Mouse (Mus musculus) left cerebral cortex, adult 18-20 months (tissue): Measurements from ENCODE around the gene Bcr. TPM values are rescaled to one million over a fixed set of nuclear protein-coding genes. Genes with fewer than 3 reads are reported as not detected.

Experiments
- DNase-seq, 2 experiments: peaks; one replicate each; pipeline ENCODE4 v3.0.0; 2021 to 2022; ENCODE audit warnings: low spot score in 2 of 2, mixed read lengths in 1 of 2
- total RNA-seq, 2 experiments: library from RNA; stranded (reverse); gene quantifications; 2 replicates each; pipeline ENCODE4 v1.2.3; 2021

Gene Bcr
- total RNA-seq, 2 experiments from 2014 or later, result 102 to 109 TPM

GRCm38 (mm10) chr10:75121028-75121427 is 60.6 kb downstream of the Bcr start:
- DNase-seq, result no peak

GRCm38 (mm10) chr10:75125577-75125976 is 65.2 kb downstream of the Bcr start:
- DNase-seq, result no peak

- DNase-seq, result peak in 1 of 2 experiments; percentile 50
Observed at GRCm38 (mm10) chr10:75129283-75129710, 68.9 kb downstream of the Bcr start.

DNA sequence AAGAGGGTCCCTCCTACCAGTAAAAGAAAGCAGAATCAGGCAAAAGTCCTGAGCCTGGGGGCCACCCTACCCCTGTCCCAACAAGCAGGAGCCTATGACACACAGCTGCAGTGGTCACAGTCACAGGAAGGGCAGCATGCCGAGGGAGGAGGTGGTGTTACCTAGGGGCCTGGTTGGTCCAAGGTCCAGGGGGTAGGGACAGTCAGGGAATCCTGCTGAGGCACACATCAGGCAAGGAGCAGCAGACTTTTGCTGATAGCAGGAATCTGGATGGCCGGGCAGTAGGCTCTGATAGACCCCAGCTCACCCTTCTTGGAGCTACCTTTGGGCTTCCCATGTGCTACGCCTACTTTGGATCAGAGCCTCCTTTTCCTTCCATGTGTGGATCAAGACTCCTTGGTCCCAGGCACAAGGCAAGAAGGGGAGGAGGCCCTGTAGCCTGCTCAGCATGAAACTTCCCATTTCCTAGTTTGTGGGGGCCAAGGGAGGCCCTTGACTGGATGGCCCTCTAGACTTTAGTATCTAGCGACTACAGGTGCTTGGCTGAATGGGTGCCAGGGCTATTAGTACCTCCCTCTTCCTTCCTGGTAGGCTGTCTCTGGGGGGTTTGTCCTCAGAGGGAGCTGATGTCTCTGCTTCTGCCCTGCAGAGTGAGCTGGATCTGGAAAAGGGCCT is 70.1 kb downstream of the Bcr start:
- DNase-seq, result no peak

DNA sequence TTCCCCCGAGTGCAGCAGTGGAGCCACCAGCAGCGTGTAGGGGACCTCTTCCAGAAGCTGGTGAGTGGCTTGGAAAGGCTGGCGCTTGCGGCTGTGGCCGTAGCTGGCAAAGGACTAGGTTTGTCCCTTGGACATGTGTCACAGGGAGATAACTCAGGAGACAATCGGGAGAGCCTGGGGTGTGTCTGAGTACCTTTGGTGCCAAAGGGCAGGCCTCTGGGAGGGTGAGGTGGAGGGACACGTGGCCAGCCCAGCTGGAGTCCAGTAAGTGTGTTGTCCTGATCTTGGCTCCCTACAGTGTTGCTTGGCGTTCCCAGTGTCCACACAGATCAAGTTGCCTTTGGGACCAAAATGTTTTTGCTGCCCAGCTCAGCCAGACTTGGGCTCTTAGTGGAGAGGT is 71.2 kb downstream of the Bcr start:
- DNase-seq, result no peak

GRCm38 (mm10) chr10:75134861-75135517 is 74.6 kb downstream of the Bcr start:
- DNase-seq, result peak in 1 of 2 experiments; percentile 13

GRCm38 (mm10) chr10:75135518-75136162 is 75.2 kb downstream of the Bcr start:
- DNase-seq, result peak; percentile 42 to 63

DNA sequence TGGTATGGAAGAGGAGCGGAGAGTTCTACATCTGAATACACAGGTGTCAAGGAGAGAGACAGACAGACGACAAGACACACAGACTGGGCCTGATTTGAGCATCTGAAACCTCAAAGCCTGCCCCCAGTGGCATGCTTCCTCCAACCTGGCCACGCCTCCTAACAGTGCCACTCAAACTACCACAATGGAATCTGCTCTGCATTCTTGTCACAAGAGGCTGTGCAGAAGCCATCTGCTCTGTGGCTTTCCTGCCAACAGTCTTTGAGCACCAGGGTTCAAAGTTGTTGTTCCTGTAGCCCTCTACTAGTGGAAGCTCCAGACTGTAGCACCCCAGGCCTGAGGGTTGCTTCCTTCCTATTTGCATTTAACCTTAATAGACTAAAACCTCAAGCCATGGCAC is 76.8 kb downstream of the Bcr start:
- DNase-seq, result no peak

- no peak for DNase-seq
Observed at GRCm38 (mm10) chr10:75145221-75145620, 84.8 kb downstream of the Bcr start.

DNA sequence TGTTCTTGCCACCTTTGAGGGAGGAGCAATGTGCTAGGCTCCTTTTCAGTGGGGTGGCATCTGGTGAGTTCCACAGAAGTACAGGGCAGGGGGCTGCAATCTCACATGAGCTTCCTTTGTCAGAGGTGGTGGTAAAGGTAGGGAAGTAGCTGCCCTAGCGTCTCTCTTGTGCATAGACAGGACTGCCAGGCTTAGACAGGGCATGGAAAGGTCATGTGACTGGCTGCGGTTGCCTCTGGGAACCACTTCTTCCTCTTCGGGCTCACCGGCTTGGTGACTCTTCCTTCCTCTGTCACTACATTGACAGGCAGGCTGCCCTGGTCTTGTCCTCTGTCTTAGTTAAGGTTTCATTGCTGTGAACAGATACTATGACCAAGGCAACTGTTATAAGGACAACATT is 85.6 kb downstream of the Bcr start:
- DNase-seq, result no peak

DNA sequence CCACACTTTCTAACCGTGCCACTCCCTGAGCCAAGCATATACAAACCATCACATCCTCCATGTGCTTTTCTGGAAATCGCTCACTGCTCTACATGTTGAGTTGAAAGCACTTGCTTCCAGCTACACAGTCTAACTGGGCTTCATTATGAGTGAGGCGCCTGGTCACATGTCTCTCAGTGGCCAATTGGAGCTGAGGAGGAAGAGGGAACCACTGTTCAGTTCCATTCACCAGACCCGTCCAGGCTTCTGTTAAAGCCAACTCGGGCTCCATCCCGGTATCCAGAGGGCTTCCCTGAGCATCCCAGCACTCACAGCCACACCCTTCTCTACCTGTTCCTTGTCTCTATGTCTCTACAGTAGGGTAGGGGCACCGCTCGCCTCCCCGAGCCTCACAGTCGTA is 86.2 kb downstream of the Bcr start:
- no peak for DNase-seq

DNA sequence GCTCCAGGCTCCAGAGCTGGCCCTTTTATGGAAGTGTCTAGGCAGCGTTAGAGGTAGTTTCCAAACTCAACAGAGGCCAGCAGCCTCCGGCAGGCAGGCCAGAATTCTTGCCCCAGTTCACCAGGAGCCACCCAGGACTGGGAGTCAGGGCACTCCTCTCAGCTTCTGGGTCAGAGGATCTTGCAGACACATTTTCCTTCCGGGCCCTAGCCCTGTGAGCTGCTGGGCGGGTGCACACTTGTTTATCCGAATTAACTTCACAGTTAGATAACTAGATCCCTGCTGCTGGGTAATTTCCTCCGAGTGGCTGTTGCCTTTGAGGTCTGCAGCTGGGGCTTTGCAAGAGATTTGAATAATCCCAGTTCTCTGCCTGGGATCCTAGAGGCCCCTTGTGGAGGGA is 87.9 kb downstream of the Bcr start:
- no peak for DNase-seq

DNA sequence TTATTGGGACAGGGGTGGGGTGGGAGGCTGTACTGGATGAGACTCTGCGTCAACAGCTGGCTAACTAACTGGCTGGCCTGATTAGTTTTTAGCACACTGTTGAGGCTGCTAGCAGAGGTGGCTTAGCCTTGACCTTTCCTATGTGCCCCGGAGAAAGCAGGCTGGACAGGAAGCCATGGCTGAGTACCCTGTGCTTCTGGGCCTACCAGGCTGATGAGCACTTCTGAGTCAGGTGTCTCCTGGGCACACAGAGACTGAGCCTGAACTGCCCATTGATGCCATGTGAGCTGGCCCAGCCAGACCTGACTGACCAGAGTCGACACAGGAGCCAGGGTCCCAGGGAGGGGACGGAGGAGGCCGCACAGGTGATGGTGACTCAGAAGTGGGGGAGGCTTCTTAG is 90.0 kb downstream of the Bcr start:
- DNase-seq, result no peak

DNA sequence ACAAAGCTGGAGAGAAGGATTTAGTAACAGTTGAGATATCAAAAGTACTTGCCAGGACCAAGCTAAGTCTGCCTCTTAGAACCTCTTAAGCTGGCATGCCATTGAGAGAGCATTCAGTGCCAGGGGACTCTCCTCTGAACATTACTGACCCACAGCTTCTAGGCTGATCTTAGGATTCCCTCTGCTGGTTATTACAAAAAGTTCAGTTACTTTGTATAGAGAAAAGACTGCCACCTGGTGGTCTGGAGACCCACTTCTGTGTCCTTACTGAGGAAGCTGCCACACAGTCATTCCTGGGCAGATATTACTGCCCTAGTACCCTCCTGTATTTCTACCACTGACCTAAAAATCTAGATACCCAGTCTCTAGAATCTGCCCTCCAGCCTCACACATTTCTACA is 90.9 kb downstream of the Bcr start:
- peak; percentile 73 to 79 for DNase-seq

- no peak for DNase-seq
Observed at GRCm38 (mm10) chr10:75156835-75157234, 96.4 kb downstream of the Bcr start.

DNA sequence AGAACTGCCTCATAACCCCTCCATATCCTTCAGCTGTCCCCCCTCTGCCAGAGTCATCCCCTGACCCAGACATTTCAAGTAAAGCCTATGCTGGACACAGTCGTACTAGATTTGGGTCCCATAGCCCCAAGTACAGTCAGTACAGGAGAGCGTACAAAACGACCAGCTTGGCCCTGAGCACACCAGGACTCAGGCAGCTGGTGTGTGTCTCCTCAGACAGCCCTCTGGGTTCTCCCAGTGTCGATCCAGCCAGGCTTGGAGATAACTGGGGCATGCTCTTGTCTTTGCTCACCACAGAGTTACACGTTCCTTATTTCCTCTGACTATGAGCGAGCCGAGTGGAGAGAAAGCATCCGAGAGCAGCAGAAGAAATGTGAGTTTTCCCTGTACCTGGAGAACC is 97.3 kb downstream of the Bcr start:
- no peak for DNase-seq

DNA sequence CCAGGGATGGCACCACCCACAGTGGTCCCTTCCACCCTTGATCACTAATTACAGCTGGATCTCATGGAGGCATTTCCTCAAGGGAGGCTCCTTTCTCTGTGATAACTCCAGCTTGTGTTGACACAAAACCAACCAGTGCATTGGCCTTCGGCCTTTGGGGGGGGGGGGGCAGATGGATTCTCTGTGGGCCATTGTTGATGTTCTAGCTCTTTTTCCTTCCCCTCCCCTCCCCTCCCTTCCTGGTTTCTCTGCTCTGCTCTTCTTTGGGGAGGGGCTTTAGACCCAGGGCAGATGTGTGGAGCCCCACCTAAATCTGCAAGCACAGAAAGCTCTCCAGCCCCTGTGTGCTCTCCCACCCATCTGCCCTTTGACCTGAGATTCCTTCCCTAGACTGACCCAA is 98.0 kb downstream of the Bcr start:
- no peak for DNase-seq

GRCm38 (mm10) chr10:75160171-75160900 is 99.9 kb downstream of the Bcr start:
- peak in 1 of 2 experiments; percentile 17 for DNase-seq

GRCm38 (mm10) chr10:75165825-75166481 is 105.6 kb downstream of the Bcr start:
- DNase-seq, result no peak

- no peak for DNase-seq
Observed at GRCm38 (mm10) chr10:75166601-75167000, 106.2 kb downstream of the Bcr start.

- no peak for DNase-seq
Observed at GRCm38 (mm10) chr10:75170207-75170850, 109.9 kb downstream of the Bcr start.
